Mouse (Mus musculus): ENCODE results near the gene Hif3a.

- TF ChIP-seq CHD2 (IDR thresholded peaks at IDR 0.05; ENCODE audit: low read depth, low read length), result no peak
- no peak for TF ChIP-seq MAFK (IDR thresholded peaks at IDR 0.05; ENCODE audit: insufficient read depth, low read depth, low read length)
- TF ChIP-seq ZNF384 (IDR thresholded peaks at IDR 0.05; ENCODE audit: low read depth, low read length), result no peak
Observed at GRCm38 (mm10) chr7:16999233-16999632, 63.0 kb downstream of the Hif3a start.

All from ES-E14 (cell line).